Mouse (Mus musculus) ovary, postnatal 36 days (tissue): ENCODE measurements around the gene Rasgrf2.

Experiments used
- DNase-seq: peaks from one replicate; pipeline ENCODE4 v3.0.0; 2022; ENCODE audit warnings: low spot score, mixed read lengths

The Rasgrf2 gene

GRCm38 (mm10) chr13:91955175-91955574 lies 176.3 kb downstream of the Rasgrf2 start:
- DNase-seq: no peak

GRCm38 (mm10) chr13:91940113-91940512 lies 191.3 kb downstream of the Rasgrf2 start:
- DNase-seq: no peak

- no peak for DNase-seq
These were observed 192.6 kb downstream of the Rasgrf2 start for GRCm38 (mm10) chr13:91938826-91939225.

GRCm38 (mm10) chr13:91937232-91937631 lies 194.2 kb downstream of the Rasgrf2 start:
- no peak for DNase-seq

GRCm38 (mm10) chr13:91932122-91932521 lies 199.3 kb downstream of the Rasgrf2 start:
- DNase-seq: no peak

GRCm38 (mm10) chr13:91929943-91930726 lies 201.3 kb downstream of the Rasgrf2 start:
- no peak for DNase-seq

GRCm38 (mm10) chr13:91928605-91929389 lies 202.7 kb downstream of the Rasgrf2 start:
- DNase-seq: no peak

- DNase-seq: no peak
These were observed 210.4 kb downstream of the Rasgrf2 start for GRCm38 (mm10) chr13:91921010-91921409.

GRCm38 (mm10) chr13:91918764-91919163 lies 212.7 kb downstream of the Rasgrf2 start:
- peak; percentile 12 for DNase-seq

- DNase-seq: no peak
These were observed 213.6 kb downstream of the Rasgrf2 start for GRCm38 (mm10) chr13:91917835-91918234.

GRCm38 (mm10) chr13:91916308-91916707 lies 215.1 kb downstream of the Rasgrf2 start:
- DNase-seq: no peak

GRCm38 (mm10) chr13:91915582-91916239 lies 215.7 kb downstream of the Rasgrf2 start:
- DNase-seq: no peak

- no peak for DNase-seq
These were observed 216.3 kb downstream of the Rasgrf2 start for GRCm38 (mm10) chr13:91915192-91915581.

GRCm38 (mm10) chr13:91911652-91912051 lies 219.8 kb downstream of the Rasgrf2 start:
- no peak for DNase-seq

GRCm38 (mm10) chr13:91911211-91911610 lies 220.2 kb downstream of the Rasgrf2 start:
- no peak for DNase-seq

- DNase-seq: peak; percentile 69
These were observed 223.1 kb downstream of the Rasgrf2 start for GRCm38 (mm10) chr13:91908202-91908980.

- DNase-seq: no peak
These were observed 225.1 kb downstream of the Rasgrf2 start for GRCm38 (mm10) chr13:91906338-91906737.

GRCm38 (mm10) chr13:91896476-91896875 lies 235.0 kb downstream of the Rasgrf2 start:
- DNase-seq: no peak

GRCm38 (mm10) chr13:91893132-91893531 lies 238.3 kb downstream of the Rasgrf2 start:
- no peak for DNase-seq

GRCm38 (mm10) chr13:91890031-91890619 lies 241.3 kb downstream of the Rasgrf2 start:
- DNase-seq: no peak

GRCm38 (mm10) chr13:91884714-91885386 lies 246.6 kb downstream of the Rasgrf2 start:
- no peak for DNase-seq
